Mouse (Mus musculus): ENCODE data around the gene Rusc1.

- TF ChIP-seq CTCF (IDR thresholded peaks at IDR 0.05; ENCODE audit: insufficient read depth, low read depth, low read length), result no peak
- no peak for TF ChIP-seq POLR2A (IDR thresholded peaks at IDR 0.05; ENCODE audit: insufficient read depth, low read depth, low read length)
These were observed 43.3 kb upstream of the Rusc1 start for GRCm38 (mm10) chr3:89136365-89136764.

Data from olfactory bulb, adult 2 months (tissue).